Mouse (Mus musculus) cerebellum, adult 2 months (tissue): ENCODE results near the gene Dab2ip.

Source experiments
- CTCF ChIP-seq: fragments of 200-500 bp; IDR thresholded peaks from 2 replicates; pipeline ENCODE4 v1.5.1; 2011; ENCODE audit warnings: low read depth, mild to moderate bottlenecking, control low read depth, low read length, moderate library complexity, borderline replicate concordance; ENCODE audit not compliant: insufficient read depth
- POLR2A ChIP-seq: fragments of 200-500 bp; IDR thresholded peaks from 2 replicates; pipeline ENCODE4 v1.6.1; 2011; ENCODE audit warnings: low read length, control low read depth, borderline replicate concordance; ENCODE audit not compliant: insufficient read depth

DNA sequence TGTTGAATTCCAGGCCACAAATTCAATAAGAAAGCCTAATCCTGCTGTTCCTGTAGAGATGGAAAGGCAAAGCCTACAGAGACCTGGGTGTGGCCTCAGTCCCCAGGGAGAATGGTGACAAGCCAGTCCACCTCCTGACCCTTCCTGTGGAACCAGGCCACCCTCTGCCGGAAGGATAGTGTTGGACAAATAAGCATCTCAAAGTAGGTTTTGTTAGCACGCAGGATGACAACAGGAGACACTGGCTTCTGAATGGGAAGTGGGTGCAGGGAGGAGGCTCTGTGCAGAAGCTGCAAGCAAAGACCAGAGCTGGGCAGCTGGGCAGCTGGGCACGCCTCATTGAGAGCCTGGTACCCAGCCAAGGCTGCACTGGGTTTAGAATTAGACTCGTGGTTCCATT lies 12.7 kb downstream of the Dab2ip start:
- TF ChIP-seq CTCF (no peak), POLR2A (no peak)
